Mouse (Mus musculus): Measurements from ENCODE around the gene Gm26602.

The Gm26602 gene

DNA sequence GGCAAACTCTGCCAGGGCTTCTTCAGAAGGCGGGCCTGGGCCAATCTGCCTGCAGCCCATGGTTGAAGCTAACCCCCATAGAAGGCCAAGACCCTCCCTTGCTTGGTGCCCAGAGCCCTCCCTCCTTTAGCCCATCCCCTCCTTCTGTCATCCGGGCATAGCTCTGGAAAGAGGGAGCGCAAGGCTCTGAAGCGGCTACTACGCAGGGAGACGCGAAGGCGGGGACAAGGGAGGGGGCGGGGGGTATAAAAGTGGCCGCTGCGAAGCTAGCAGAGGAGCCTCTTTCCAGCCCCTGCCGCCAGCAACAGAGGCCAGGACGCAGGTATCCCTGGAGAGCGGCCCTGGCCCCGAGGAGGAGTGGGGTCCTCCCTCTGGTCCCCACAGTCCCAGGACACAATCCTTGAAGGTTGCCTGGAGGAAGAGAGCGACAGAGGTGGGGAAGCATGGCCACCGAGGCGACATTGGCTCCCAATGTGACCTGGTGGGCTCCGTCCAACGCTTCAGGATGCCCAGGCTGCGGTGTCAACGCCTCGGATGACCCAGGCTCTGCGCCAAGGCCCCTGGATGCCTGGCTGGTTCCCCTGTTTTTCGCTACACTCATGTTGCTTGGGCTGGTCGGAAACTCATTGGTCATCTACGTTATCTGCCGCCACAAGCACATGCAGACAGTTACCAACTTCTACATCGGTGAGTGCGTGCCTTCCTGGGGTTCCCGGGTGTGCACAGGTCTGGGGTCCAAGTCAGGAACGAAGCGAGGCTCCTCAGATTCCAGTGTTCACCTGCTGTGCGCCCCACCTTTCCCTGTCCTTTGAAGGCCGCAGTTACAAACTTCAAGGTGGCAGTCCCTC, 7.8 kb downstream of the Gm26602 start:
- ChIA-PET POLR2A (interaction anchor here (0.5 to 4.0 kb wide), 9 partner anchors 10 to 250 kb away, joined by 3 to 30 read pairs (median 4); partner anchors contain the start of genes Med16 (in 3 of the 4), Ptbp1 (in 1 of the 4) and Stk11 (in 1 of the 4)), CTCF (interaction anchor here in 1 of 4 experiments (1.2 to 1.6 kb wide), 3 partner anchors 21 to 432 kb away, joined by 3 to 4 read pairs (median 3); no protein-coding TSS in a partner anchor)

DNA sequence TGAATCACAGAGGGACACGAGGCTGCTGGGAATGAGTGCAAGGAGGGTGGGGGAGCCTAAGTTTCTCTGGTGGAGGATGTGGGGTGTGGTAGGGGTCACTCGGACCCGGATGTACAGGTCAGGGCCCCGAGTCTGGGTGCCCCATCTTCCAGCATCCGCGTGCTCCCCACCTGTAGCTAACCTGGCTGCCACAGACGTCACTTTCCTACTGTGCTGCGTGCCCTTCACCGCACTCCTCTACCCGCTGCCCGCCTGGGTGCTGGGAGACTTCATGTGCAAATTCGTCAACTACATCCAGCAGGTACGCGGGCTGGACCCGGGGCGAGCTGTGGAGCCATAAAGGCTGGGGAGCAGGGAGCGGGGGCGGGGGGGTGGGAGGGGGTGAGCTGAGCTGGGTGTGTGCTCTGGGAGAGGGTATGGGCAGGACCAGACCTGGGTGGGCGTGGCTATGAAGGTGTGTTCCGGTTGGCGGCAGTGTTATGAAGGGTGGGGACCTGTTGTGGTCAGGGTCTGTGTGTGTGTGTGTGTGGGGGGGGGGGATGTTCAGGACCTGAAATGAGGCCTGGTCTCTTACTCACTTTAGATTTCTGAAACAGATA, 8.7 kb downstream of the Gm26602 start:
- ChIA-PET POLR2A (interaction anchor here in 3 of 4 experiments (0.5 to 5.0 kb wide), 8 partner anchors 11 to 249 kb away, joined by 3 to 30 read pairs (median 5); partner anchors contain the start of genes Med16 (in 2 of the 3) and Wdr18 (in 1 of the 3)), CTCF (interaction anchor here in 1 of 4 experiments (0.8 to 1.0 kb wide), 2 partner anchors 37 to 245 kb away, joined by 3 read pairs; no protein-coding TSS in a partner anchor)

DNA sequence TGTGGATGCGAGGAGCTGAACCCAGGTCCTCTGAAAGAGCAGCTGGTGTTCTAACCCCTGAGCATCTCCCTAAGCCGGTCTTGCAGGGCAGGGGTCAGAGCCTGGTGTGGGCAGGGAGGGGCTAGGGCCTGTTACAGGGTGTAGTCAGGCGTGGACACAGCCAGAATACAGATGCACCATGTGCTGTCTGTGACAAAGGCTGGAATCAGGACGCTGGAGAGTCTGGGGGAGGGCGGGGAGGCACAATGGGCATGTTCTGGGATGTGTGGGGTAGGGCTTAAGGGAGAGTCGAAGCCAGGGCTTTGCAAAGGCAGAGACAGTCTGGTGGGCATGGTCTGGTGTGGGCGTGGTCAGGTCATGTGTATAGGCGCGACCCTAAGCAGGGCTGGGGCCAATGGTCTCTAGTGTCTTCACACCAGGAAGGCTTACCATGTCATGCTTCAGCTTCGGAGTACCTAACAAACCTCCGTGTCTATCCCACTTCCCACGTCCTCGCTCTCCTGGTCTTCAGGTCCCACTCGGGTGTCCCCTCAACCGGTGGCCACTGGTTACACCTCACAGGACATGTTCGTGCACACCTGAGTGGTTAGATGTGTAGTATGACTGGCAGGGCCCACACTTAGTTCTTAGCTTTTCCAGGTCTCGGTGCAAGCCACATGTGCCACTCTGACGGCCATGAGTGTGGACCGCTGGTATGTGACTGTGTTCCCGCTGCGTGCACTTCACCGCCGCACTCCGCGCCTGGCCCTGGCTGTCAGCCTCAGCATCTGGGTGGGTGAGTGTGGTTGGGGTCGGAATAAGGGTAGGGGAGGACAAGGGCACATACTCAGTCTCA, 9.6 kb downstream of the Gm26602 start:
- ChIA-PET CTCF (interaction anchor here in 3 of 4 experiments (0.5 to 1.0 kb wide), 4 partner anchors 37 to 244 kb away, joined by 3 to 4 read pairs (median 4); no protein-coding TSS in a partner anchor), POLR2A (interaction anchor here in 3 of 4 experiments (0.6 to 5.0 kb wide), 10 partner anchors 11 to 407 kb away, joined by 3 to 28 read pairs (median 4); partner anchors contain the start of genes Med16 (in 2 of the 3) and Wdr18 (in 1 of the 3))

DNA sequence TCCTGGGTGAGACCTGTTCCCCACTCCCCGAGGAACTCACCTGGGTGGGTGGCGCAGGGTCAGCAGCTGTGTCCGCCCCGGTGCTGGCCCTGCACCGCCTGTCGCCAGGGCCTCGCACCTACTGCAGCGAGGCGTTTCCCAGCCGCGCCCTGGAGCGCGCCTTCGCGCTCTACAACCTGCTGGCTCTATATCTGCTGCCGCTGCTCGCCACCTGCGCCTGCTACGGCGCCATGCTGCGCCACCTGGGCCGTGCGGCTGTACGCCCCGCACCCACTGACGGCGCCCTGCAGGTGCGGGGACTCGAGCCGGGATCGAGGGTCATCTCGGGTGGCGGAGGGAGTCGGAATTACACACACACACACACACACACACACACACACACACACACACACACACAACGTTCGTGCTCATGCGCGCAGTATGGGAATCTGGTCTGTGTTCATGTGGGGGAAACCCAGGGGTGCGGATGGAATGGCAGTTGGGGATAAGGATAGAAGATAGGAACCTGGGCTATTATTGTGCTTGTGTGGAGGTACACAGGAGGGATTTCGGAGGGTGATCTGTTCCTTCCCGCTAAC, 10.4 kb downstream of the Gm26602 start, which contains the start of gene R3hdm4:
Gene R3hdm4 (minus strand): TSS at position 251 of the 578 bp plus-strand sequence.
- ChIA-PET POLR2A (interaction anchor here (0.5 to 5.0 kb wide), 10 partner anchors 9 to 300 kb away, joined by 3 to 28 read pairs (median 4); partner anchors contain the start of genes Med16 (in 3 of the 4), Ptbp1 (in 1 of the 4) and Wdr18 (in 1 of the 4)), CTCF (interaction anchor here in 3 of 4 experiments (0.5 to 1.3 kb wide), 3 partner anchors 66 to 141 kb away, joined by 3 to 4 read pairs (median 4); no protein-coding TSS in a partner anchor)

DNA sequence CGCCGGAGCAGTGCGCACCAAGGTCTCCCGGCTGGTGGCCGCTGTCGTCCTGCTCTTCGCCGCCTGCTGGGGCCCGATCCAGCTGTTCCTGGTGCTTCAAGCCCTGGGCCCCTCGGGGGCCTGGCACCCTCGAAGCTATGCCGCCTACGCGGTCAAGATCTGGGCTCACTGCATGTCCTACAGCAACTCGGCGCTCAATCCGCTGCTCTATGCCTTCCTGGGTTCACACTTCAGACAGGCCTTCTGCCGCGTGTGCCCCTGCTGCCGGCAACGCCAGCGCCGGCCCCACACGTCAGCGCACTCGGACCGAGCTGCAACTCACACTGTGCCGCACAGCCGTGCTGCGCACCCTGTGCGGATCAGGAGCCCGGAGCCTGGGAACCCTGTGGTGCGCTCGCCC, 10.9 kb downstream of the Gm26602 start:
- ChIA-PET POLR2A (interaction anchor here (0.5 to 5.0 kb wide), 8 partner anchors 10 to 299 kb away, joined by 3 to 28 read pairs (median 4); partner anchors contain the start of genes Med16 (in 2 of the 4), Ptbp1 (in 1 of the 4) and Wdr18 (in 1 of the 4)), CTCF (interaction anchor here in 2 of 4 experiments (1.0 to 1.3 kb wide), 2 partner anchors 86 to 141 kb away, joined by 3 to 4 read pairs; no protein-coding TSS in a partner anchor)

DNA sequence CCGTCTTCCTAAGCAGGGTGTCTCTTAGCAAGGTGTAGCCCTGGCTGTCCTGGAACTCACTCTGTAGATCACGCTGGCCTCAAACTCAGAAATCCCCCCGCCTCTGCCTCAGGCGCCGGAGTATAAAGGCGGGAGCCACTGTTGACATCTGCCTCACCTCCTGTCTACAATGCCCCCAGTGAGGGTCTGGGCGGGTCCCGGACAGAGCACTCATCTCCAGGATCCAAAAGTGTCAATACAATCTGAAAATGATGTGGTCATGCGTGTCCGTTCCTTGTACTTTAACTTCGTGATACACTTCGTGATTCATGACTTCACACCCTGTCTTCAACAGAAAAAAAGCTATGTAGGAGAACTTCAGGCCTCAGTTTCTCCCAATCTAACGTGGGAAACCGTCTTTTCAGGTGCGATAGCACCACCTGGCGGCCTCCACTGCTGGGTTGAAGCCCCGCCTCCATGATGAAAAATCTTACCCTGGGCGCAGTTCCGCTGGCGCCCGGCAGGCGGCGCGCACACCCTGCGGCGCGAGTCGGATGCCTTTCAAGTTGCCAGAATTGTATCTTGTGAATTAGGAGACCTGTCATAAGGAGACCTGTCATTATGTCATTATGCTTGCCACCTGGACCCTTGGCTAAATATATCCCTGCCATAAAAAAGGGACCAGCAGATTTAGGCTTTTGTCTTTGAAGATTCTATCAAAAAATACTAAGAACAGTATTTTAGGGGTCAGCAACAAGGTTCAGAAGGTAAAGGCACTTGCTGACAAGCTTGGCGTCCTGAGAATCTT, 14.5 kb downstream of the Gm26602 start:
- POLR2A ChIA-PET, result interaction anchor here in 3 of 4 experiments (0.6 to 3.3 kb wide), 24 partner anchors 13 to 449 kb away, joined by 3 to 20 read pairs (median 4); partner anchors contain the start of genes Med16 (in 3 of the 3), Wdr18 (in 2 of the 3) and Ptbp1 (in 1 of the 3)
- CTCF ChIA-PET, result interaction anchor here (0.6 to 4.4 kb wide), 37 partner anchors 8 to 336 kb away, joined by 3 to 25 read pairs (median 4); partner anchors contain the start of genes Med16 (in 2 of the 4), Wdr18 (in 2 of the 4), Bsg (in 1 of the 4) and Cirbp (in 1 of the 4)

DNA sequence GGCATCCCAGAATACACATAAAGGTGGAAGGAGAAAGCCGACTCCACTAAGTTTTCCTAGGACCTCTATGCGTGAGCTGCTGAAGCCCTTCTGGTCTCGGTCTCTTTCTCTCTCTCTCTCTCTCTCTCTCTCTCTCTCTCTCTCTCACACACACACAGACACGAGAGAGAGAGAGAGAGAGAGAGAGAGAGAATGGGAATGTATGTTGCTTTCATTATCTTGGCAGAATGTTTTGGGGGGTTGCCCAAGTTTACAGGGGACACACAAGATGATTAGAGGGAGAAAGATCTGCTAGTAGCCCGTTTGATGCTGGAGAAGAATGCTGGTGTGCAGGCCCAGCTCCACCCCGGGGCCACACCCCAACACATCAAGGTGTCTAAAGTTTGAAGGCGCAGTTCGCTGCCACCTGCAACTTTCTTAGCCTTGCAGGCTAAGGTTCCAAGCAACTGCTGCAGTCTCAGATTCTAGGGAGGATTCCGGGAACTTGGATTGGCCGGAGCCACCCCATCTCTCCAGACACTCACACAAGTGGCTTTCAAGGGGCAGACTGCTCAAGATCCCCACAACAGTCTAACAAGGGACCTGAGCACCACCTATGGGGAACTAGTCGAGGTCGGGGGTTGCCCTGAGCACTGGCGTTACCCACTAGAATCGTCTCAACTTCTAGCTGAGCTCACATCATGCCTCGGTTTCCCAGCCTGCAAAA, 15.3 kb downstream of the Gm26602 start:
- ChIA-PET POLR2A (interaction anchor here in 3 of 4 experiments (0.6 to 3.3 kb wide), 40 partner anchors 13 to 1627 kb away, joined by 3 to 20 read pairs (median 4); partner anchors contain the start of genes Med16 (in 2 of the 3), Ptbp1 (in 2 of the 3), Tmem259 (in 2 of the 3) and Wdr18 (in 2 of the 3)), CTCF (interaction anchor here (0.6 to 4.4 kb wide), 44 partner anchors 9 to 1355 kb away, joined by 3 to 25 read pairs (median 3); partner anchors contain the start of genes Wdr18 (in 3 of the 4), Med16 (in 2 of the 4), Bsg (in 1 of the 4) and Cirbp (in 1 of the 4))

DNA sequence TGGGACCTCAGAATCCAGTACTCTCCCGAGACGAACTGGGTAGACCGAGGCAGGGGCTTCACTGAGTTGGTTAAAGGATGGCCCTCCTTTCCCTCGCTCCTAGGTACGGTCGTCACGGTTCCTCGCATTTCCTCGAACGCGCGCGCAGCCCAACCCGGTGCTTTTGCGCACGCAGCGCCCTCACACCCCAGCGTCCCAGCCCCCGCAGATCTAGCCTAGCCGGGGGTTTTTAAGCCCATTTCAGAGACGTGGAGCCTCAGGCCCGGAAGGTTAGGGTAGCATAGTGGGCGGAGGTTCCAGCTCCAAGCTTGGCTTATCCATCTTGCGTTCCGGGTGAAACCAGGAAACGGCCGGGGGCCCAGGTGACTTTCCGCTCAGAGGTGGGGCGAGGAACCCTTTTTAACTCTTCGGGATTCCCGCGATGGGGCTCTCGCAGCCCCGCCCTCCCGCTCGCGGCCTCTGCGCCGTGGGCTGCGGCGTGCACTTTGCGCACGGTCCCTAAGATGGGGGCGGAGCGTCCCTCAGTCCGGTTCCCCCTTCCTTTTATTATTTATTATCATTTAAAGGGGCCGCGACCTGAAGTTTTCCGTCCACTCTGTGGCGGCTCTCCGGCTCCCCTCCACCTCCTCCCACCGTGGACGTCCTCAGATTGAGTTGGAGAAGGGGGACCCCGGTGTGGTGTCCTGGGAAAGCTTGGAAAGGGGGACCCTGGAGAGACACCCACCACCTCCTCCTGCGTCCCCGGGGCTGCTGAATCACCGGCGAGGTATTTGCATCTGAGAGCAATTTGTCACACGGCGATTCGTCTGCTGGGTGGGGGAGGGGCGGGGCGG, 16.1 kb downstream of the Gm26602 start, which contains the start of gene Arid3a:
Gene Arid3a (plus strand): TSS at position 553 of the 833 bp plus-strand sequence.
- ChIA-PET CTCF (interaction anchor here (0.6 to 4.4 kb wide), 33 partner anchors 10 to 1356 kb away, joined by 3 to 25 read pairs (median 3); partner anchors contain the start of genes Wdr18 (in 3 of the 4), Med16 (in 2 of the 4), Cirbp (in 1 of the 4) and Dazap1 (in 1 of the 4)), POLR2A (interaction anchor here in 3 of 4 experiments (0.6 to 3.3 kb wide), 35 partner anchors 12 to 538 kb away, joined by 3 to 20 read pairs (median 4); partner anchors contain the start of genes Med16 (in 2 of the 3), Ptbp1 (in 2 of the 3), Tmem259 (in 2 of the 3) and Wdr18 (in 2 of the 3))

DNA sequence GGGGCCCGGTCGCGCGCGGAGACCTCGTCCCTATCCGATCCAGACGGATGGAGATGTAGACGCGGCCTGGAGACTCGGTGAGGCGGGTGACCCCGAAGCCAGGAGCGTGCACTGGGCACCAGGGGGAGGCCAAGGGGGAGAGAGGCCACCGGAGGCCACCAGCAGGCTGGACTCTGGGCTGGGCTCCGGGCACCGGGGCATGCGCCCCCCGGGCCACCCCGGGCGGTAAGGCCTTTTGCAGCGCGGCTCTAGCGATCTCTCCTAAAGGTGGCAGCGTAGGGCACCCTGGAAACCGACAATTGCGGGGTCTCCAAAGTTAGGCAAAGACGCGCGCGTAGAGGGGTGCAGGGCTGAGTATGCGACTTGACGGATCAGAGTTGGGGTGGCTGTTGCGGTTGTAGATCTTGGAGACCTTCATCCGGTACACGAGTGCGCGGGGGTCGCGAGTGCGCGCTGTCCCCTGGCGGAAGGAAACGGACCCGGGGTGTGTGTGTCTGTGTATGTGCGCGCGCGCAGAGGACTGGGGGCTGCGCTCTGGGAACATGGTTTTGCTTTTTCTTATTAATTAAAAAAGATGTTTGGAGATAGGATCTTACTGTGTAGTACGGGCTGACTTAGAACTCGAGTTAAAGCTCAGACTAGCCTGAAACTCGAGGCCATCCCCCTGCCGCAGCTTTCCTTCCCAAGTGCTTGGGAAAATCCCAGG, 16.8 kb downstream of the Gm26602 start:
- CTCF ChIA-PET, result interaction anchor here (0.6 to 3.4 kb wide), 10 partner anchors 11 to 710 kb away, joined by 3 to 19 read pairs (median 3); no protein-coding TSS in a partner anchor
- POLR2A ChIA-PET, result interaction anchor here in 3 of 4 experiments (0.6 to 2.8 kb wide), 25 partner anchors 11 to 1618 kb away, joined by 3 to 16 read pairs (median 4); partner anchors contain the start of genes Med16 (in 2 of the 3), Kiss1r (in 1 of the 3), Mum1 (in 1 of the 3) and Stk11 (in 1 of the 3)

DNA sequence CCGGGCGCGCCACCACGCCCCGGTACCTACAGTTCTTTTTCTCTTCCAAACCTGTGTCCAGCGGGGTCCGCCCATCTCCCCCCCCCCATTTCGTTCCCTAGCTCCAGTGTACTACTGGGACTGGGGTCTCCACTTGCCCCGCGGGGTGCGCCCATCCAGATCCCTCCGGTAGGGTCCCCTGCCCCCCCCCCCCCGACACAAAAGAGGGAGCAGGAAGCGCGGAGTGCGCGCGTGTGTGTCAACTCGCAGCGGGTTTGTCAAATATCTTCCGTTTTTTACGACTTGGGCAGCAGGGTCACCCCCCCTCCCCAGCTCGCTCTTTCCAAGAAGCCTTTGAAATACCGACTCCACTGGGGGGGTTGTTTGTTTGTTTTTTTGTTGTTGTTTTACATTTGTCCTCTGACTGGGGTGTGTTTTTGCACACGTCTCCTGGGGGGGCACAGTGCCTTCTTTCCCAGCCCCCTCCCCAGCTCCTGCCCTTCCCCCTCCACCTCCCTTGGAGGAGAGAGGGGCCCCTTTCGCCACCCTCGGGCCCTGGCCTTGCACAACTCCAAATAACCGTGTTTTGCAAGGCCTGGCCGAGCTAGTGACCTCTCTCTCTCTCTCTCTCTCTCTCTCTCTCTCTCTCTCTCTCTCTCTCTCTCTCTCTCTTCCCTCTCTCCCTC, 17.5 kb downstream of the Gm26602 start:
- CTCF ChIA-PET, result interaction anchor here in 3 of 4 experiments (0.6 to 1.2 kb wide), 14 partner anchors 12 to 710 kb away, joined by 3 to 18 read pairs (median 4); no protein-coding TSS in a partner anchor
- POLR2A ChIA-PET, result interaction anchor here in 3 of 4 experiments (0.6 to 2.8 kb wide), 25 partner anchors 10 to 1618 kb away, joined by 3 to 16 read pairs (median 4); partner anchors contain the start of genes Med16 (in 2 of the 3), Atp8b3 (in 1 of the 3), Kiss1r (in 1 of the 3) and Mum1 (in 1 of the 3)

DNA sequence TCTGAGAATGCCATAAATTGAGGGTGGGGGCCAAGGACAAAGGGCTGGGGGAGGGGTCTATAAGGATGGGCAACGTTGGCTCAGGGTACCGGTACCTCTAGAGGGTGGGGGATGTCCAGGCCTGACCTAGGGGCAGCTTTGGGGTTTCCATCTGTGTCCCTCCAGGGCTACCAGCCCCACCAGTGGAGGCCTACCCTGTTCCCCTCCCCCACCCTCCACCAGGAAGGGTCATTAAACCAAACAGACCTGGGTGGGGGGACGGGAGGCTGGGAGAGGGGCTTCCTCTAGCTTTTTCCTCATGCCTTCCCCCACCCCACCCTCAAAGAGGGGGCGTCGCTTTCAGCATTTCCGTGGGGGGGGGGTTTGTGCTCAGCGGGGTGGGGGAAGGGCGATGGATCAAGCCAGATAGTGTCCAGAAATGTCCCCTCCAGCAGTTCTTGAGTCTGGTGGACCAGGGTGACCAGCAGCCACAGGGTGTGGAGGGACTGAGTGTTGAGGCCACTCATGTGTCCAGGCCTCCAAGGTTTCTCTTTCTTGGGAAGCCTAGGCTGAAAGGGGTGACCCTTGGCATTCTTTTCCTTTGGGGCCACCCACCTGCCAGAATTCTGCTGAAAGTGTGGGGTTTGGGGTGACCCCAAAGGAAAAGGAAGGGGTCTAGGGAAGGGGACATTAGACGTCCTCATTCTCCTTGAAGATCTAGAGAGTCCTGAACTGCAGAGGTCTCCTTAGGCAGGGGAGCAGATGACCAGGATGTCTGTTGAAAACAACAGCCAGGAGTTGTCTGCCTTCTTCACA, 18.4 kb downstream of the Gm26602 start:
- CTCF ChIA-PET, result interaction anchor here in 2 of 4 experiments (0.6 to 0.7 kb wide), 3 partner anchors 75 to 446 kb away, joined by 3 to 7 read pairs (median 4); no protein-coding TSS in a partner anchor
- POLR2A ChIA-PET, result interaction anchor here in 3 of 4 experiments (0.5 to 2.3 kb wide), 10 partner anchors 11 to 1241 kb away, joined by 3 to 8 read pairs (median 4); partner anchors contain the start of genes Med16 (in 2 of the 3) and Atp8b3 (in 1 of the 3)

Data from embryonic stem cell, embryonic (primary cell).